In genomic region chr12:27054411-27054810, GRCm38 (mm10) we compare ENCODE assay signal across 10 mouse cellular contexts.
"Had no signal": no experiment of that assay in that cellular context is flagged by ENCODE, and none has a peak within 500 bp of the region (broad histone marks: within the 10 kb centered on the region; RNA-seq: fewer than 3 reads in every experiment).

No protein-coding gene starts in this region.

- DNase-seq: kidney, adult 18-20 months; kidney, adult 9 months; kidney, postnatal 14 days; kidney, postnatal 4 days; left cerebral cortex, postnatal 4 days; liver, postnatal 0 days; lung, embryonic 14.5 days; midbrain, embryonic 14.5 days; thymus, adult 18-20 months; thymus, postnatal 36 days had no signal
